Mouse (Mus musculus) ES-Bruce4 (cell line): ENCODE results near the gene Cpa4. TPM values are rescaled to one million over a fixed set of nuclear protein-coding genes. Genes with fewer than 3 reads are reported as not detected.

Experiments
- H3K27ac ChIP-seq: 2 replicates; pipeline ENCODE4 v1.5.1; 2012; ENCODE audit warnings: low read length, inconsistent platforms; ENCODE audit not compliant: insufficient read depth
- H3K27me3 ChIP-seq: 2 replicates; pipeline ENCODE4 v1.6.1; 2012; ENCODE audit warnings: mild to moderate bottlenecking, low read length, inconsistent platforms; ENCODE audit not compliant: control insufficient read depth, poor library complexity, insufficient read depth, severe bottlenecking
- H3K36me3 ChIP-seq: 2 replicates; pipeline ENCODE4 v1.6.1; 2012; ENCODE audit warnings: inconsistent platforms, mild to moderate bottlenecking, low read length, moderate library complexity; ENCODE audit not compliant: control insufficient read depth, poor library complexity, insufficient read depth, severe bottlenecking
- H3K4me1 ChIP-seq: one replicate; pipeline ENCODE4 v1.8.1; 2011; ENCODE audit warnings: low read length; ENCODE audit not compliant: control insufficient read depth, insufficient read depth
- H3K4me3 ChIP-seq: 2 replicates; pipeline ENCODE4 v1.5.1; 2011; ENCODE audit warnings: low read depth, mild to moderate bottlenecking, low read length
- H3K9ac ChIP-seq: 2 replicates; pipeline ENCODE4 v1.6.1; 2012; ENCODE audit warnings: low read depth, mild to moderate bottlenecking, inconsistent platforms; ENCODE audit not compliant: poor library complexity, severe bottlenecking
- H3K9me3 ChIP-seq: replicated peaks from 2 replicates; pipeline ENCODE4 v1.6.1; 2012; ENCODE audit warnings: mild to moderate bottlenecking, low read length, inconsistent platforms; ENCODE audit not compliant: control insufficient read depth, poor library complexity, insufficient read depth, severe bottlenecking
- CTCF ChIP-seq: IDR thresholded peaks from one replicate; pipeline ENCODE4 v1.8.1; 2011; ENCODE audit warnings: low read depth, low read length
- EP300 ChIP-seq: IDR thresholded peaks from 2 replicates; pipeline ENCODE4 v1.6.1; 2011; ENCODE audit warnings: low read depth, low read length; ENCODE audit not compliant: insufficient read depth
- POLR2A ChIP-seq: IDR thresholded peaks from one replicate; pipeline ENCODE4 v1.8.1; 2011; ENCODE audit warnings: low read length; ENCODE audit not compliant: insufficient read depth
- polyA plus RNA-seq: library from polyadenylated mRNA; stranded (reverse); fragments of >200 nt; gene quantifications from 2 replicates; pipeline ENCODE4 v1.2.4, GENCODE M21; 2011; ENCODE audit warnings: low read depth; ENCODE audit not compliant: missing spikeins, insufficient read depth, insufficient read length

The Cpa4 gene
- polyA plus RNA-seq, 1 experiment, result not detected

DNA sequence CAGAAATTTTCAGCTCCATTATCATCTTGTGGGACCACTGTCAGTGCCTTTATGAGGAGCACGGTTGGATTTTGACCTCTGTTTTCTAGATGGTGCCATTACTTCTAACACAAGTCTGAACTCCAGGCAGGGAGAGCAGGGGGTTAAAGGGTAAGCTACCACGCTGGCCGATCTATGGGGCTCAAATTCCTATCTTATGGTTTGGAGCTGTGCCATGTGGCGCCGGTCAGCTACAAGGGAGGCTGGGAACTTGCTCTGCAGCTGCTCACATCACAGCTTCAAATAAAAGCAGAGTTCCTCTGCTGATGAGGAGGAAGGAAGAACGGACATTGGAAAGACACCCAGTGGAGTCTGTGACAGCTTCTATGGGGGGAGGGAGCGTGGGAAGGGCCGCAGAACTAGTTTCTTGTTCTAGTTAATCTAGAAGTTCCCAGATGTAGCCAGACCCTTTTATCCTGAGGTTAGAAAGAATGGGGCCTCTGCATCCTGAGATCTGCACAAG lies 67.2 kb downstream of the Cpa4 start:
- Histone ChIP-seq H3K27ac (no peak overlapping the region), H3K9ac (no peak overlapping the region), H3K27me3 (no peaks in the 10 kb centered on the region), H3K9me3 (no peaks in the 10 kb centered on the region), H3K4me3 (no peak overlapping the region), H3K36me3 (no peaks in the 10 kb centered on the region), H3K4me1 (no peaks in the 10 kb centered on the region)
- TF ChIP-seq POLR2A, result no peak
- no peak for TF ChIP-seq CTCF
- TF ChIP-seq EP300, result no peak

- H3K9me3 ChIP-seq, result no peaks in the 10 kb centered on the region
- no peaks in the 10 kb centered on the region for H3K27me3 ChIP-seq
- H3K36me3 ChIP-seq, result no peaks in the 10 kb centered on the region
- H3K4me3 ChIP-seq, result no peak overlapping the region
- H3K27ac ChIP-seq, result no peak overlapping the region
- H3K9ac ChIP-seq, result no peak overlapping the region
- TF ChIP-seq CTCF (no peak), POLR2A (no peak), EP300 (no peak)
- no peaks in the 10 kb centered on the region for H3K4me1 ChIP-seq
Measured at GRCm38 (mm10) chr6:30636186-30636842, 68.1 kb downstream of the Cpa4 start.

GRCm38 (mm10) chr6:30638674-30639268 lies 70.6 kb downstream of the Cpa4 start, which contains the start of gene Cpa1:
Gene Cpa1, plus strand, starts transcription at chr6:30639218.
- Histone ChIP-seq H3K9ac (no peak within 1 kb of the TSS), H3K4me3 (no peak within 1 kb of the TSS), H3K4me1 (no peaks in the 10 kb centered on the region), H3K27me3 (no peaks in the 10 kb centered on the region), H3K36me3 (no peaks in the 10 kb centered on the region), H3K9me3 (no peaks in the 10 kb centered on the region), H3K27ac (no peak within 1 kb of the TSS)
- TF ChIP-seq POLR2A, result no peak

Other genes with a start within 250 kb of the Cpa4 start
- 71.2 and 76.3 TPM in 2 replicates for gene Zc3hc1, start 177.3 kb upstream of the Cpa4 start, polyA plus RNA-seq
- gene Klhdc10, start 166.5 kb upstream of the Cpa4 start, polyA plus RNA-seq, result 32.8 and 38.1 TPM in 2 replicates
- 126 and 130 TPM in 2 replicates for gene Tmem209, start 58.6 kb upstream of the Cpa4 start, polyA plus RNA-seq
- gene Ssmem1, start 58.5 kb upstream of the Cpa4 start, polyA plus RNA-seq, result not detected in 2 replicates
- gene Cpa2, start 26.8 kb upstream of the Cpa4 start, polyA plus RNA-seq, result 1.5 TPM in 1 of 2 replicates, not detected in the other
- not detected in 2 replicates for gene Cpa5, start 42.6 kb downstream of the Cpa4 start, polyA plus RNA-seq
- gene Cpa1, start 70.8 kb downstream of the Cpa4 start, polyA plus RNA-seq, result not detected in 2 replicates
- gene Cep41, start 125.4 kb downstream of the Cpa4 start, polyA plus RNA-seq, result 4.9 and 8.1 TPM in 2 replicates
- gene Mest, start 155.2 kb downstream of the Cpa4 start, polyA plus RNA-seq, result 50.5 and 54.4 TPM in 2 replicates